Mouse (Mus musculus): ENCODE data around the gene Rhox2c. TPM values are rescaled to one million over a fixed set of nuclear protein-coding genes. Genes with fewer than 3 reads are reported as not detected.
"Not testable (repeated sequence)": the region's sequence is repeated elsewhere in the genome, so short reads cannot be mapped to it uniquely, and the experiment has no call there.

Rhox2c gene
- not detected for total RNA-seq (2022)

- DNase-seq (ENCODE audit: low spot score in 2 of 2) = not testable (repeated sequence)
Observed at GRCm38 (mm10) chrX:37453380-37453779, at the start of gene Rhox2c. TSS of gene Rhox2c (plus strand) at chrX:37453680.

GRCm38 (mm10) chrX:37411767-37412166 lies 41.7 kb upstream of the Rhox2c start, which contains the start of gene Rhox2b:
TSS of gene Rhox2b (plus strand) at chrX:37412067.
- DNase-seq (ENCODE audit: low spot score in 2 of 2) = not testable (repeated sequence)

- DNase-seq (ENCODE audit: low spot score in 2 of 2) = not testable (repeated sequence)
Observed at GRCm38 (mm10) chrX:37432194-37432593, 21.3 kb upstream of the Rhox2c start, which contains the start of gene Rhox4b. TSS of gene Rhox4b (plus strand) at chrX:37432494.

GRCm38 (mm10) chrX:37458285-37458684 lies 4.8 kb downstream of the Rhox2c start, which contains the start of gene Rhox3c:
TSS of gene Rhox3c (plus strand) at chrX:37458585.
- DNase-seq (ENCODE audit: low spot score in 2 of 2) = not testable (repeated sequence)

- not testable (repeated sequence) for DNase-seq (ENCODE audit: low spot score in 2 of 2)
Observed at GRCm38 (mm10) chrX:37480037-37480436, 26.6 kb downstream of the Rhox2c start, which contains the start of gene Rhox4c. TSS of gene Rhox4c (plus strand) at chrX:37480337.

- DNase-seq (ENCODE audit: low spot score in 2 of 2) = not testable (repeated sequence)
Observed at GRCm38 (mm10) chrX:37514059-37514458, 60.6 kb downstream of the Rhox2c start, which contains the start of gene Rhox4d. TSS of gene Rhox4d (plus strand) at chrX:37514359.

Other genes starting within 250 kb of the Rhox2c start
- gene Gm9, start 242.6 kb upstream of the Rhox2c start, total RNA-seq (2022) = not detected
- gene Rhox1, start 231.4 kb upstream of the Rhox2c start, total RNA-seq (2022) = not detected
- not detected for gene Rhox2a, start 208.7 kb upstream of the Rhox2c start, total RNA-seq (2022)
- gene Rhox3a, start 203.8 kb upstream of the Rhox2c start, total RNA-seq (2022) = not detected
- not detected for gene Rhox4a, start 188.3 kb upstream of the Rhox2c start, total RNA-seq (2022)
- not detected for gene Rhox3a2, start 73.7 kb upstream of the Rhox2c start, total RNA-seq (2022)
- not detected for gene Rhox4a2, start 62.8 kb upstream of the Rhox2c start, total RNA-seq (2022)
- not detected for gene Rhox2b, start 41.6 kb upstream of the Rhox2c start, total RNA-seq (2022)
- gene Rhox4b, start 21.2 kb upstream of the Rhox2c start, total RNA-seq (2022) = not detected
- gene Rhox3c, start 4.9 kb downstream of the Rhox2c start, total RNA-seq (2022) = not detected
- not detected for gene Rhox4c, start 26.7 kb downstream of the Rhox2c start, total RNA-seq (2022)
- not detected for gene Rhox2d, start 39.7 kb downstream of the Rhox2c start, total RNA-seq (2022)
- not detected for gene Rhox4d, start 60.7 kb downstream of the Rhox2c start, total RNA-seq (2022)
- not detected for gene Rhox2e, start 76.8 kb downstream of the Rhox2c start, total RNA-seq (2022)
- not detected for gene Rhox3e, start 88.3 kb downstream of the Rhox2c start, total RNA-seq (2022)
- gene Rhox4e, start 103.7 kb downstream of the Rhox2c start, total RNA-seq (2022) = not detected
- gene Rhox2f, start 117.7 kb downstream of the Rhox2c start, total RNA-seq (2022) = not detected
- gene Rhox3f, start 127.3 kb downstream of the Rhox2c start, total RNA-seq (2022) = not detected
- not detected for gene Rhox4f, start 154.0 kb downstream of the Rhox2c start, total RNA-seq (2022)
- gene Rhox3g, start 174.9 kb downstream of the Rhox2c start, total RNA-seq (2022) = not detected
- not detected for gene Rhox2g, start 189.8 kb downstream of the Rhox2c start, total RNA-seq (2022)
- gene Rhox4g, start 197.6 kb downstream of the Rhox2c start, total RNA-seq (2022) = not detected
- gene Rhox3h, start 215.1 kb downstream of the Rhox2c start, total RNA-seq (2022) = not detected
- gene Rhox2h, start 219.6 kb downstream of the Rhox2c start, total RNA-seq (2022) = not detected

Data from left cerebral cortex, adult 8-10 months (tissue).